ENCODE assay signal across 7 mouse cellular contexts in genomic region chr2:167894948-167895372, GRCm38 (mm10). TPM values are rescaled to one million over a fixed set of nuclear protein-coding genes. Genes with fewer than 3 reads are reported as not detected.
DNase-seq lines count a peak whose midpoint lies in the region; ATAC-seq lines count a peak whose summit lies in the region.

No protein-coding gene starts in this region.

- H3K27me3 ChIP-seq in embryonic facial prominence, embryonic 10.5 days (replicated peaks; ENCODE audit: low read depth, poor library complexity, severe bottlenecking) = peaks cover 62% of the 10 kb centered on the region
- no peaks in the 10 kb centered on the region for H3K27me3 ChIP-seq in limb, embryonic 11.5 days (ENCODE audit: control insufficient read depth, insufficient read depth, low read length)
- H3K27me3 ChIP-seq in midbrain, embryonic 14.5 days (ENCODE audit: control insufficient read depth, insufficient read depth, low read length) = peaks cover 9% of the 10 kb centered on the region; the same call in 1 of the 2 replicates

- H3K36me3 ChIP-seq in embryonic facial prominence, embryonic 10.5 days (replicated peaks) = no peaks in the 10 kb centered on the region
- no peaks in the 10 kb centered on the region for H3K36me3 ChIP-seq in limb, embryonic 11.5 days (ENCODE audit: control insufficient read depth, insufficient read depth, low read length)
- no peaks in the 10 kb centered on the region for H3K36me3 ChIP-seq in midbrain, embryonic 14.5 days (ENCODE audit: control insufficient read depth, insufficient read depth, low read length)

- no peak overlapping the region for H3K9ac ChIP-seq in limb, embryonic 11.5 days (ENCODE audit: low read length)
- no peak overlapping the region for H3K9ac ChIP-seq in midbrain, embryonic 14.5 days (replicated peaks; ENCODE audit: low read length)

- WGBS in embryonic facial prominence, embryonic 10.5 days = 1% methylated on average over 30 of the region's 30 CpGs
- WGBS in limb, embryonic 11.5 days = 2% methylated on average over 30 of the region's 30 CpGs
- WGBS in midbrain, embryonic 14.5 days = 1% methylated on average over 30 of the region's 30 CpGs

- ATAC-seq in limb, embryonic 11.5 days (ENCODE audit: insufficient number of reproducible peaks, low FRiP score, low TSS enrichment, low read depth) = peak; percentile 15; the same call in 1 of the 2 replicates
- peak; percentile 27; the same call in 1 of the 2 replicates for ATAC-seq in midbrain, embryonic 14.5 days (ENCODE audit: low FRiP score, low TSS enrichment)

- no peak overlapping the region for H3K27ac ChIP-seq in embryonic facial prominence, embryonic 10.5 days (replicated peaks)
- H3K27ac ChIP-seq in limb, embryonic 11.5 days (replicated peaks; ENCODE audit: low read depth, low read length) = no peak overlapping the region
- H3K27ac ChIP-seq in midbrain, embryonic 14.5 days (replicated peaks; ENCODE audit: low read depth, low read length) = no peak overlapping the region

- no peaks in the 10 kb centered on the region for H3K9me3 ChIP-seq in embryonic facial prominence, embryonic 10.5 days
- no peaks in the 10 kb centered on the region for H3K9me3 ChIP-seq in limb, embryonic 11.5 days (ENCODE audit: control insufficient read depth, low read length)
- H3K9me3 ChIP-seq in midbrain, embryonic 14.5 days (ENCODE audit: control insufficient read depth, low read length) = no peaks in the 10 kb centered on the region

- DNase-seq in adrenal gland, postnatal 14 days = peak; percentile 91
- DNase-seq in embryonic facial prominence, embryonic 10.5 days (ENCODE audit: low spot score) = peak; percentile 89
- peak; percentile 85 to 93 for DNase-seq in heart, adult 18-20 months
- DNase-seq in kidney, adult 18-20 months = peak; percentile 90
- peak; percentile 91 for DNase-seq in limb, embryonic 11.5 days (ENCODE audit: low spot score)
- peak; percentile 91 for DNase-seq in midbrain, embryonic 14.5 days
- DNase-seq in spleen, adult 12 weeks (ENCODE audit: low spot score) = peak; percentile 66

- H3K4me2 ChIP-seq in limb, embryonic 11.5 days (ENCODE audit: low read depth, severe bottlenecking) = peak overlapping the region; percentile 29; the same call in 1 of the 2 replicates
- peak overlapping the region; percentile 43 for H3K4me2 ChIP-seq in midbrain, embryonic 14.5 days (ENCODE audit: low read length)

- peaks cover 15% of the 10 kb centered on the region for H3K4me1 ChIP-seq in embryonic facial prominence, embryonic 10.5 days
- H3K4me1 ChIP-seq in limb, embryonic 11.5 days (ENCODE audit: control insufficient read depth, insufficient read depth, low read length) = peaks cover 6% of the 10 kb centered on the region
- H3K4me1 ChIP-seq in midbrain, embryonic 14.5 days (ENCODE audit: control insufficient read depth, insufficient read depth, low read length) = no peaks in the 10 kb centered on the region

- H3K4me3 ChIP-seq in embryonic facial prominence, embryonic 10.5 days = peak overlapping the region; percentile 42
- no peak overlapping the region for H3K4me3 ChIP-seq in limb, embryonic 11.5 days (ENCODE audit: low read depth, low read length)
- no peak overlapping the region for H3K4me3 ChIP-seq in midbrain, embryonic 14.5 days (replicated peaks; ENCODE audit: low read depth, low read length)

RNA-seq across cellular contexts. Expression of gene Ptpn1, which starts 36.9 kb away (rescaled TPM):
- total RNA-seq in adrenal gland, postnatal 14 days (2021) = 48.2 and 54.3 TPM in 2 replicates
- polyA plus RNA-seq in embryonic facial prominence, embryonic 10.5 days (2016; fragmentation: Nextera tagmentation; extraction: Ambion mirVana) = 66.2 and 71.7 TPM in 2 replicates
- total RNA-seq in heart, adult 18-20 months (2021) = 10 to 100 TPM; 16.4 to 19.8 TPM
- 57.4 and 61.2 TPM in 2 replicates for polyA plus RNA-seq in limb, embryonic 11.5 days (2014; fragmentation: Nextera tagmentation; extraction: Ambion mirVana)
- 53.1 and 81.9 TPM in 2 replicates for polyA plus RNA-seq in midbrain, embryonic 14.5 days (2014; fragmentation: Nextera tagmentation; extraction: Ambion mirVana)
